Mouse (Mus musculus) induced T-regulatory cell, adult 2 months (primary cell): ENCODE data around the gene Ddx43.

Experiments
- DNase-seq: peaks from one replicate; pipeline ENCODE4 v3.0.0-alpha.2; 2012; ENCODE audit warnings: low read depth

Gene Ddx43

GRCm38 (mm10) chr9:78372827-78373504 lies 22.6 kb upstream of the Ddx43 start:
- DNase-seq, result no peak

DNA sequence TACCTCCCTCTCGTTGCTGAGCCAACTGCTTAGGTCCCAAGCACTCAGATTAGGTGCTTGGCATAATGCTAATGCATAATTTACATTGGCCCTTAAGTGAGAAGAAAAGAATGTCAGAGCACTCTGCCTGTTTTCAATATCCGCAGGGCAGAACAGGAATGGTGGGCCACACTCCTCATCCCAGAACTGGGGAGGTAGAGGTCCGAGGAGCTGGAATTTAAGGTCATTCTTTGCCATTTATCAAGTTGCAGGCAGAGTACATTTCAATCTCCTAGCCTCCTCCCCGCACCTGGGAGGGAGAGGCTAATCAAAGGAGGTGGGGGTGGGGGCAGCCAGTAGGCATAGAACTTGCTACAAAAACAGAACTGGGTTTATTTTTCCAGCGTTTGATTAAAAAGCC lies 21.2 kb upstream of the Ddx43 start:
- DNase-seq, result no peak

GRCm38 (mm10) chr9:78374885-78375389 lies 20.6 kb upstream of the Ddx43 start:
- no peak for DNase-seq

GRCm38 (mm10) chr9:78375486-78375885 lies 20.1 kb upstream of the Ddx43 start:
- DNase-seq, result no peak

GRCm38 (mm10) chr9:78377546-78377945 lies 18.0 kb upstream of the Ddx43 start:
- no peak for DNase-seq

- no peak for DNase-seq
Measured at GRCm38 (mm10) chr9:78378113-78378785, 17.3 kb upstream of the Ddx43 start, which contains the start of gene Ooep. Gene Ooep (minus strand): TSS chr9:78378725.

GRCm38 (mm10) chr9:78385893-78386292 lies 9.7 kb upstream of the Ddx43 start:
- peak; percentile 39 for DNase-seq

- DNase-seq, result peak; percentile 39
Measured at GRCm38 (mm10) chr9:78386947-78387346, 8.6 kb upstream of the Ddx43 start.

DNA sequence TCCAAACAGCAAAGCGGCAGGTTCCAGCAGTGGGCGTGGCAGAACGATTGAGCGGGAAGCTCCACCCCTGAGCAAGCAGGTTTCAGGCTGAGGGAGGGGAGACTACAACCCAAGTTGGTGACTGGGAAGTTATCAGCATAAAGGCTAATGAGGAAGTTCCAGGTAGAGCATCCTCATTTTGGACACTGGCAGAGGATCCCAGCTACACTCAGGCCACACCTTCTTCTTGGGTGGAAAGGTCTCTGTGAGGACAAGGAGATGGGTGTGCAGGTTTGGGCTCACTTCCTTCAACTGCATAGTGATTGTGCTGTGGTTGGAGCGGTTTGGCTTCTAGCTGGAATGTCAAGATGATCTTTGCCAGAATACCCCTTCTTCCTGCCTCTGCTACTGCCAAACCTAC lies 5.6 kb upstream of the Ddx43 start:
- DNase-seq, result no peak

- no peak for DNase-seq
Measured at GRCm38 (mm10) chr9:78393741-78394140, 1.8 kb upstream of the Ddx43 start.

DNA sequence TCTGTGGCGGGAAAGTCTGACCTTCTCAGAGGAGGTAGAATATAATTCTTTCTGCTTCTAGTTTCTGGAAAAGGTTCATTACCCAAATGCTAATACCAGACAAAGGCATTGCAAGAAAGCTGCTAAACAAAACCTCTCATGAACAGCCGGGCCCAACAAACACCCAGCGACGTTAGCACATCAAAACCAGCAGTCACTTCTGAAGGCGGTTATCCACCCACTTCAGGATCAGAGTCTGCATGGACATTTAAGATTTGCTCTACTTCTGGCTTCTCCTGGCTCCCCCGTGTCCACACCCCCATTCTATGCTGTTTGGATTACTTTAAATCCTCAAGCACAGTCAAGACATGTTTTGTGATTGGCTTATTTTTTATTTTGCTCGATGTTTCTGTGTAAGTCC lies 975 bp upstream of the Ddx43 start:
- DNase-seq, result no peak

- DNase-seq, result no peak
Measured at GRCm38 (mm10) chr9:78395244-78395629, 340 bp upstream of the Ddx43 start.

DNA sequence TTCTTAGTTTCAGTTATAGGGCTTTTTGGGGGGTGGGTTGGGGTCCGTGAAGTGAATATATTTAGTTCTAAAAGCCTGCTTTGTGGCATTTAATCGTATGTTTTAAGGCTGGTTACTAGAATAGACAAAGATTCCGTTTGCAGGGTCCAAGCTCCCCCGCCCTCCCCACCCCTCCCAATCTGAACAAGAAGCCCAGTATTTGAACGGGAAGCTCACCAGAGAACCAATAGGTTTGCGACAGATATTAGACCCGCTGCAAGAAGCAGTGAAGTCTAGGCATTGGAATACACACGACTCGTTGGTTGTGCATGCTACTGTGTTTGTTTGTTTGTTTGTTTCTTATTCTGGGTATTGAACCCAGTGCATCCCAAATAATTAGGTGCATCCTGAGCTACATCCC lies 940 bp downstream of the Ddx43 start:
- no peak for DNase-seq

DNA sequence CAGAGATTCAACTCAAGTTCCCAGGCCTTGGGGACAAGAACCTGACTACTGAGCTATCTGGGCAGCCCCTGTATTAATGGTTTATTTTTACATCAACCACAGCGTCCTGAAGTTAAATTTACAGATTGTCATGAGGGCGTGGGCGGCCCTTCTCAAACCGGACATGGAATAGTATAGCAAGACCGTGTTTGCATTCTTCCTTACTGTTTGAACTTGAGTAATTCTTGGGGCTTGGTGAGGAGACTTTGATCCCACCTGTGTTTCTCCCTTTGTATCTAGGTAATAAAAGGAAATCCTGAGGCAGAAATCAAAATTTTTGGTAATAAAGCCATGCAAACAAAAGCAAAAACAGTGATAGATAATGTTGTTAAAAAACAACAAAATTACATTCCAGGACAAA lies 5.0 kb downstream of the Ddx43 start:
- no peak for DNase-seq

- DNase-seq, result peak; percentile 56
Measured at GRCm38 (mm10) chr9:78401596-78401995, 6.0 kb downstream of the Ddx43 start.

DNA sequence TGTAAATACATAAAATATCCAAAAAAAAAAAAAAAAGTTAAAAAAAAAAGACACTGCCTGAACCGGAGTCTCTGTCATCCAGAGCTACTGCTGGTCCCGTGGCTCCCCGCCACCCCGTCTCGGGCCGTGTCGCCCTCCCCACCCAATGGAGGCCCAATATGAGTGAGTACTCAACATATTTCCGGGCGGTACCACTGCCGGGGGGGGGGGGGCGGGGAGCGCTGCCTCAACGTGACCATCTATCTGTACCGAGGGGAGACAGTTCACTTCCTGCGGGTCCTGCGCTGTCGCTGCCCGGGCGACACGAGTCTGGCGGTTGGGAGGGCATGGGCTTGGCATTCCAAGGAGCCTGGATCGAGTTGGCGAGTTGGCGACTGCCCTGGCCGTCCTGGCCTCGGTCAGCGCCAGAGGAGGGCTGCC lies 31.8 kb downstream of the Ddx43 start:
- DNase-seq, result peak; percentile 71

- peak; percentile 25 for DNase-seq
Measured at GRCm38 (mm10) chr9:78428185-78428584, 32.6 kb downstream of the Ddx43 start.

- no peak for DNase-seq
Measured at GRCm38 (mm10) chr9:78428870-78429432, 33.4 kb downstream of the Ddx43 start.

GRCm38 (mm10) chr9:78429551-78429950 lies 34.0 kb downstream of the Ddx43 start:
- DNase-seq, result no peak

DNA sequence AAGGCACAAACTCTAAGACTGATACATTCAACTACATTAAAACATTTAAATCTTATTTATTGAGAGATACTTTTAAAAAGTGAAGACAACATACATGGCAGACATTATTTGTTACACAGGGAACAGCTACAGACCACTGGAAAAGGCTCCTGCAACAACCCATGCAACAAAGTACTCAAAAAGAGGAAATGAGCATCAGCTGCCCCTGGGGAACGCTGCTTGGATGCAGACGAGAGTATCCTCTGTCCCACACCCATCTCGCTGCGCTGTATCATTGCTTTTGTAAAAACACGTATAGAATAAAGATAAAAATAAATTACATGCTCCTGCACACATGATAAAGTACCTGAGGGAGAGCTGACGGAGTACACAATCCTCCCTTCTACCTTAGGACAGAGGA lies 34.9 kb downstream of the Ddx43 start:
- no peak for DNase-seq

DNA sequence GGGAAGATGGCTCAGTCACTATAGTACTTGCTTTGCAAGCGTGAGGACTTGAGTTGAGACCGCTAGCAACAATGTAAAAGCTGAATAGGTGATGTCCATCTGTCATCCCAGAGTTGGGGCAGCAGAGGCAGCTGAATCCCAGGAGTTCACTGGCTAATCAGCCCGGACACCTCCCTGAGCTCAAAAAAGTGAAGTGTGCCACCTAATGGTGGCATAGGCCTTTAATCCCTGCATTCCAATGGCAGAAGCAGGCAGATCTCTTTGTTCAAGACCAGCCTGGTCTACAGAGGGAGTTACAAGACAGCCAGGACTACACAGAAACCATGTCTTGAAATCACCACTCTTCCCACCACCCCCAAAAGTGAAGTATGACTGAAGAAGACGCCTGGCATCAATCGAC lies 36.9 kb downstream of the Ddx43 start:
- DNase-seq, result no peak

DNA sequence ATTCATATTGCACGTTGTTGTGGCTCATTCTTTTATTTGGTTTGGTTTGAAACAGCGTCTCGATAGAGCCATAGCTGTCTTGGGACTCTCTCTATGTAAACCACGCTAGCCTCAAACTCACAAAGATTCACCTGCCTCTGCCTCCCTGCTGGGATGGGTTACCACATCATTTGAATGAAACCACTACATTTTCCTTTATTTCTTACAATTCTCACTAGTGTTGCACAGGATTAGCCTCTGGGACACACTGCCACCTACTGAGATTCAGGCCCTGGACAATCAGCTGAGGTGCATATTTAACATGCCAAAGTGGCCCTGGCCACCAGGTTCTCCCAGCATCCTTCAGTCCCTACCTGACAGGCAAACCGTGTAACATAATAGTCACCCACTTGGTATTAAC lies 43.8 kb downstream of the Ddx43 start:
- DNase-seq, result no peak

GRCm38 (mm10) chr9:78442237-78442578 lies 46.6 kb downstream of the Ddx43 start:
- DNase-seq, result no peak
